Mouse (Mus musculus): ENCODE results near the gene Trank1. TPM values are rescaled to one million over a fixed set of nuclear protein-coding genes. Genes with fewer than 3 reads are reported as not detected.

Gene Trank1
- polyA plus RNA-seq, 1 experiment = not detected

- Histone ChIP-seq H3K79me2 (ENCODE audit: control insufficient read depth, insufficient read depth) (no peaks in the 10 kb centered on the region), H3K27me3 (ENCODE audit: control insufficient read depth, insufficient read depth, insufficient read length) (peaks cover 19% of the 10 kb centered on the region), H3K4me2 (ENCODE audit: low read depth) (no peak overlapping the region), H3K4me3 (no peak overlapping the region), H3K36me3 (ENCODE audit: control insufficient read depth, insufficient read depth) (no peaks in the 10 kb centered on the region), H3ac (ENCODE audit: control insufficient read depth, insufficient read length) (no peak overlapping the region)
- TF ChIP-seq TCF12 (IDR thresholded peaks at IDR 0.05; ENCODE audit: insufficient read depth, poor library complexity, severe bottlenecking) = no peak
- no peak for TF ChIP-seq POLR2A (IDR thresholded peaks at IDR 0.05; ENCODE audit: insufficient read length, low read depth)
- no peak for TF ChIP-seq USF1 (IDR thresholded peaks at IDR 0.05; ENCODE audit: low read depth)
- TF ChIP-seq MYOG (IDR thresholded peaks at IDR 0.05; ENCODE audit: control insufficient read depth in 1 of 3, insufficient read depth in 1 of 3, insufficient read length in 2 of 3, low read depth in 2 of 3) = no peak
- no peak for TF ChIP-seq SRF (IDR thresholded peaks at IDR 0.05; ENCODE audit: control insufficient read depth, insufficient read length, low read depth)
- TF ChIP-seq TCF3 (IDR thresholded peaks at IDR 0.05; ENCODE audit: insufficient read length, low read depth) = no peak
- no peak for TF ChIP-seq MYOD1 (IDR thresholded peaks at IDR 0.05; ENCODE audit: control insufficient read depth in 1 of 3, insufficient read length in 2 of 3, low read depth in 2 of 3)
- TF ChIP-seq POLR2AphosphoS2 (IDR thresholded peaks at IDR 0.05; ENCODE audit: insufficient read length, low read depth) = no peak
- TF ChIP-seq REST (IDR thresholded peaks at IDR 0.05; ENCODE audit: insufficient read depth, insufficient read length) = no peak
- no peak for TF ChIP-seq CEBPB (IDR thresholded peaks at IDR 0.05; ENCODE audit: insufficient read depth, poor library complexity, severe bottlenecking)
- TF ChIP-seq MAX (IDR thresholded peaks at IDR 0.05; ENCODE audit: low read depth) = no peak
- TF ChIP-seq E2F4 (IDR thresholded peaks at IDR 0.05; ENCODE audit: insufficient read depth) = no peak
These were observed 128.3 kb downstream of the Trank1 start for GRCm38 (mm10) chr9:111439836-111440201.

GRCm38 (mm10) chr9:111440446-111440845 is 128.9 kb downstream of the Trank1 start:
- Histone ChIP-seq H3K4me2 (ENCODE audit: low read depth) (no peak overlapping the region), H3K79me2 (ENCODE audit: control insufficient read depth, insufficient read depth) (no peaks in the 10 kb centered on the region), H3K27me3 (ENCODE audit: control insufficient read depth, insufficient read depth, insufficient read length) (peaks cover 19% of the 10 kb centered on the region), H3K36me3 (ENCODE audit: control insufficient read depth, insufficient read depth) (no peaks in the 10 kb centered on the region), H3K4me3 (no peak overlapping the region), H3ac (ENCODE audit: control insufficient read depth, insufficient read length) (no peak overlapping the region)
- no peak for TF ChIP-seq E2F4 (IDR thresholded peaks at IDR 0.05; ENCODE audit: insufficient read depth)
- TF ChIP-seq CEBPB (IDR thresholded peaks at IDR 0.05; ENCODE audit: insufficient read depth, poor library complexity, severe bottlenecking) = no peak
- no peak for TF ChIP-seq USF1 (IDR thresholded peaks at IDR 0.05; ENCODE audit: low read depth)
- TF ChIP-seq TCF3 (IDR thresholded peaks at IDR 0.05; ENCODE audit: insufficient read length, low read depth) = no peak
- TF ChIP-seq TCF12 (IDR thresholded peaks at IDR 0.05; ENCODE audit: insufficient read depth, poor library complexity, severe bottlenecking) = no peak
- TF ChIP-seq POLR2A (IDR thresholded peaks at IDR 0.05; ENCODE audit: insufficient read length, low read depth) = no peak

- no peak overlapping the region for H3K4me3 ChIP-seq
- no peak overlapping the region for H3K4me2 ChIP-seq (ENCODE audit: low read depth)
- TF ChIP-seq POLR2A (IDR thresholded peaks at IDR 0.05; ENCODE audit: insufficient read length, low read depth) (no peak), REST (IDR thresholded peaks at IDR 0.05; ENCODE audit: insufficient read depth, insufficient read length) (no peak), MAX (IDR thresholded peaks at IDR 0.05; ENCODE audit: low read depth) (no peak), SRF (IDR thresholded peaks at IDR 0.05; ENCODE audit: control insufficient read depth, insufficient read length, low read depth) (no peak), MYOD1 (IDR thresholded peaks at IDR 0.05; ENCODE audit: control insufficient read depth in 1 of 3, insufficient read length in 2 of 3, low read depth in 2 of 3) (no peak), USF1 (IDR thresholded peaks at IDR 0.05; ENCODE audit: low read depth) (no peak), E2F4 (IDR thresholded peaks at IDR 0.05; ENCODE audit: insufficient read depth) (no peak), TCF3 (IDR thresholded peaks at IDR 0.05; ENCODE audit: insufficient read length, low read depth) (no peak), CEBPB (IDR thresholded peaks at IDR 0.05; ENCODE audit: insufficient read depth, poor library complexity, severe bottlenecking) (no peak), MYOG (IDR thresholded peaks at IDR 0.05; ENCODE audit: control insufficient read depth in 1 of 3, insufficient read depth in 1 of 3, insufficient read length in 2 of 3, low read depth in 2 of 3) (no peak), TCF12 (IDR thresholded peaks at IDR 0.05; ENCODE audit: insufficient read depth, poor library complexity, severe bottlenecking) (no peak), POLR2AphosphoS2 (IDR thresholded peaks at IDR 0.05; ENCODE audit: insufficient read length, low read depth) (no peak)
- peaks cover 19% of the 10 kb centered on the region for H3K27me3 ChIP-seq (ENCODE audit: control insufficient read depth, insufficient read depth, insufficient read length)
- H3ac ChIP-seq (ENCODE audit: control insufficient read depth, insufficient read length) = no peak overlapping the region
- no peaks in the 10 kb centered on the region for H3K79me2 ChIP-seq (ENCODE audit: control insufficient read depth, insufficient read depth)
- no peaks in the 10 kb centered on the region for H3K36me3 ChIP-seq (ENCODE audit: control insufficient read depth, insufficient read depth)
These were observed 129.6 kb downstream of the Trank1 start for GRCm38 (mm10) chr9:111441151-111441550.

Other genes with a start within 250 kb of the Trank1 start
- gene Lrrfip2, start 194.1 kb upstream of the Trank1 start, polyA plus RNA-seq (2012; fragmentation: generic; extraction: Trizol) = 27.8 TPM
- gene Mlh1, start 39.9 kb upstream of the Trank1 start, polyA plus RNA-seq (2012; fragmentation: generic; extraction: Trizol) = 11.4 TPM
- gene Epm2aip1, start 39.8 kb upstream of the Trank1 start, polyA plus RNA-seq (2012; fragmentation: generic; extraction: Trizol) = 5.8 TPM
- gene Dclk3, start 127.3 kb downstream of the Trank1 start, polyA plus RNA-seq (2012; fragmentation: generic; extraction: Trizol) = not detected